Mouse (Mus musculus): Measurements from ENCODE around the gene Gm498.

Gene Gm498

GRCm38 (mm10) chr7:143883717-143884116 lies 17.1 kb downstream of the Gm498 start:
- in situ Hi-C loops (cut with MboI, MseI), result no loop called here

GRCm38 (mm10) chr7:143891146-143891545 lies 24.5 kb downstream of the Gm498 start:
- in situ Hi-C loops (cut with MboI, MseI), result no loop called here

GRCm38 (mm10) chr7:143892361-143892760 lies 25.7 kb downstream of the Gm498 start:
- in situ Hi-C loops (cut with MboI, MseI), result no loop called here

- in situ Hi-C loops (cut with MboI, MseI), result loop anchor here (5.0 kb wide), 1 partner anchor 72 kb away; no protein-coding TSS in a partner anchor
Measured at GRCm38 (mm10) chr7:143900667-143901066, 34.0 kb downstream of the Gm498 start.

- in situ Hi-C loops (cut with MboI, MseI), result loop anchor here (5.0 kb wide), 1 partner anchor 73 kb away; no protein-coding TSS in a partner anchor
Measured at GRCm38 (mm10) chr7:143905176-143905575, 38.5 kb downstream of the Gm498 start.

GRCm38 (mm10) chr7:143905606-143906005 lies 39.0 kb downstream of the Gm498 start:
- in situ Hi-C loops (cut with MboI, MseI), result loop anchor here (5.0 kb wide), 1 partner anchor 73 kb away; no protein-coding TSS in a partner anchor

- in situ Hi-C loops (cut with MboI, MseI), result no loop called here
Measured at GRCm38 (mm10) chr7:143913611-143914010, 47.0 kb downstream of the Gm498 start.

- in situ Hi-C loops (cut with MboI, MseI), result no loop called here
Measured at GRCm38 (mm10) chr7:143919031-143919679, 52.5 kb downstream of the Gm498 start.

- in situ Hi-C loops (cut with MboI, MseI), result no loop called here
Measured at GRCm38 (mm10) chr7:143929899-143930298, 63.3 kb downstream of the Gm498 start.

GRCm38 (mm10) chr7:143938647-143939046 lies 72.0 kb downstream of the Gm498 start:
- in situ Hi-C loops (cut with MboI, MseI), result no loop called here

GRCm38 (mm10) chr7:143939476-143939875 lies 72.8 kb downstream of the Gm498 start:
- in situ Hi-C loops (cut with MboI, MseI), result no loop called here

- in situ Hi-C loops (cut with MboI, MseI), result no loop called here
Measured at GRCm38 (mm10) chr7:143942941-143943691, 76.5 kb downstream of the Gm498 start.

- in situ Hi-C loops (cut with MboI, MseI), result no loop called here
Measured at GRCm38 (mm10) chr7:143944421-143944980, 77.9 kb downstream of the Gm498 start.

All from T-helper 2 cell (primary cell).